Mouse (Mus musculus): ENCODE results near the gene Fads6. TPM values are rescaled to one million over a fixed set of nuclear protein-coding genes. Genes with fewer than 3 reads are reported as not detected.
A peak's percentile ranks its signal among the peaks of the same experiment; 100 is the strongest.

The Fads6 gene
- polyA plus RNA-seq (2016; fragmentation: Nextera tagmentation; extraction: Ambion mirVana), result 0.13 and 0.25 TPM in 2 replicates

DNA sequence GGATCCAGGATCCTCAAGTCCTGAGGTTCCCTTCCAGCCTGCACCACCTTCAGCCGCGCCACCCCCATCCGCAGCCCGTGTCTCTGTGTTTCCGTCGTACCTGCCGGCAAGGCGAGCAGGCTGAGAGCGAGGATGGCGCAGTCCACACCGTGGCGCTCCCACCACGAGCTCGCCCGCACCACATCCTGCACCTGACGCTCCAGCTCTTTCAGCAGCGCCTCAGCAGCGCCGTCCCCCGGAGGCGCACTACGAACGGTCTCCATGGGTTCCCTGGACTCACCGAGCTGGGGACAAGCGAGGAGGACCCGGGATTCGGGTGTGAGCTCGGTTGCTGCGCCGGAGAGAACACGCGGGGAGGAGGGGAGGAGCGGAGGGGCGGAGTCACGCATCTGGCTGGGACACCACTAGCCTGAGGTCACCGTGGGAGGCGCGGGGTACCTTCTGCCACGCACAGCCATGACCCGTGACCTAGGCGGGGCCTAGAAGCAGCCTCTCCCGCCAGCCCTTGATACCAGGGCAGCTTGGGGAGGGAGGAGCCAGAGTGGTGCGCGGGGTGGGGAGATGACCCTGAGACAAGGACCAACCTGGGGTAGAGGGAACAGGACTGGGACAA lies at the start of gene Fads6:
Gene Fads6, minus strand, starts transcription at position 450 of the 613 bp plus-strand sequence.
- H3K4me3 ChIP-seq, result peak within 1 kb of the TSS; percentile 46
- peak within 1 kb of the TSS; percentile 62 for H3K9ac ChIP-seq
- H3K36me3 ChIP-seq, result no peaks in the 10 kb centered on the region
- peaks cover 6% of the 10 kb centered on the region; the same call in 1 of the 2 replicates for H3K4me1 ChIP-seq
- H3K4me2 ChIP-seq (replicated peaks), result peak within 1 kb of the TSS; percentile 90
- peak; percentile 73 for ATAC-seq (ENCODE audit: low FRiP score)
- H3K27ac ChIP-seq, result no peak within 1 kb of the TSS
- H3K27me3 ChIP-seq, result peaks cover 37% of the 10 kb centered on the region
- under 1% methylated on average over 43 of the region's 44 CpGs for WGBS
- H3K9me3 ChIP-seq (replicated peaks), result no peaks in the 10 kb centered on the region

DNA sequence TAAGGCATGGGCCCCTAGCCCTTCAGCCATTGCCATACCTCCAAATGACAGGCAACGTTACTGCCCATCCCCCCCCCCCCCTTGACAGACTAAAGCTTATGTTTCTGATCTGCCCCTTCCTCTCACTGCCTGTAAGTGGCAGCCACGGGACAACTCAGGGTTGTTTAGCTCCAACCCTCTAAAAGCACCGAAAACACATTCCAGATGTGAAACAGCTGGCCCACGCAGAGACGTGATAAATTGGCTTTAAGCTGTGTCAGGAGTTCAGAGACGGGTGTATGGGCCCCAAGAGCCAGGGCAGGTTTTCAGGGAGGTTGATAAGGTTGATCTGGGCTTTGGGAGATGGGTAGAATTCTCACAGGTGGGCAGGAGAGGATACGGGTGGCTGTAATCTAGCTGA lies 48.1 kb upstream of the Fads6 start:
- Histone ChIP-seq H3K4me3 (no peak overlapping the region), H3K9me3 (replicated peaks) (no peaks in the 10 kb centered on the region), H3K4me1 (peaks cover 10% of the 10 kb centered on the region; the same call in 1 of the 2 replicates), H3K27ac (no peak overlapping the region), H3K4me2 (replicated peaks) (no peak overlapping the region), H3K36me3 (peaks cover 17% of the 10 kb centered on the region; the same call in 1 of the 2 replicates), H3K9ac (no peak overlapping the region; the same call in 1 of the 2 replicates), H3K27me3 (peaks cover 38% of the 10 kb centered on the region)
- whole genome bisulfite sequencing, result 36% methylated on average over 7 of the region's 7 CpGs
- no peak for ATAC-seq (ENCODE audit: low FRiP score)

DNA sequence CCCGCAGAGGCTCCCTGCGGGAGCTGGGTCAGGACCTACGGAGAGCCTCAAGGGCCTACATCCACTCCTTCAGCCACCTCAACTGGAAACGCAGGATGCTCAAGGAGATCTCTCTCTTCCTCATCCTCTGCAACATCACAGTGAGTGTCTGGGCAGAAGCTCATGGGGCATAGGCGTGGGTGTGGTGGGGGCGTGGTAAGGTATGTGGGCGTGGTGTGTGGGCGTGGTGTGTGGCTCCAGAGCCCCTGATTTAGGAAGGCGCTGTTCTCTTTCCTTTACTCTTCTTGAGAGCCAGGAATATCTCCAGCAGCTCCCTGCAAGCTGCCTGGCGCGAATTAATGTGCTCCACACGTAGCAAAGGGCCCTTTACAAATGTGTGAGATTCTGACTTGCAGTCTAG lies 47.5 kb upstream of the Fads6 start:
- H3K9ac ChIP-seq, result no peak overlapping the region
- WGBS, result 16% methylated on average over 12 of the region's 12 CpGs
- no peak overlapping the region for H3K4me2 ChIP-seq (replicated peaks)
- no peak overlapping the region for H3K4me3 ChIP-seq
- no peak overlapping the region for H3K27ac ChIP-seq
- ATAC-seq (ENCODE audit: low FRiP score), result no peak
- peaks cover 10% of the 10 kb centered on the region; the same call in 1 of the 2 replicates for H3K4me1 ChIP-seq
- H3K27me3 ChIP-seq, result peaks cover 44% of the 10 kb centered on the region
- no peaks in the 10 kb centered on the region for H3K9me3 ChIP-seq (replicated peaks)
- peaks cover 12% of the 10 kb centered on the region; the same call in 1 of the 2 replicates for H3K36me3 ChIP-seq

DNA sequence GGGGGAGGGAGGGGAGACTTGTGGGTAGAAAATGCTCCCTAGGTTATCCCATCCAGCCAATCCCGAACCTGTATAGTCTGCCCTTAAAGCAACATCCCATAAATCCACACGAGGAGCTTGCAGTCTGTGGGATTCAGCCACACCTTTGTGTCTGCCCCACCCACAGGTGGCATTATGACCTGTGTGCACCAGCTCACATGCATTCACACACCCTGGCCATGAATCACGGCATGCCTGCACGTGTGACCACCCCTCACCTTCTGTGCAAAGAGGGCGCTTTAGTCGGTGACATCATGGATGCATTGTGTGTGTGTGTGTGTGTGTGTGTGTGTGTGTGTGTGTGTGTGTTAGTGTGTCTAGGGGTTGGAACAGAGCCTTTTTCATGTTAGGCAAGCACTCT lies 44.4 kb upstream of the Fads6 start:
- Histone ChIP-seq H3K9ac (no peak overlapping the region), H3K4me3 (no peak overlapping the region), H3K4me2 (replicated peaks) (no peak overlapping the region), H3K4me1 (peaks cover 10% of the 10 kb centered on the region; the same call in 1 of the 2 replicates), H3K27ac (no peak overlapping the region), H3K36me3 (no peaks in the 10 kb centered on the region), H3K27me3 (peaks cover 55% of the 10 kb centered on the region), H3K9me3 (replicated peaks) (no peaks in the 10 kb centered on the region)
- no peak for ATAC-seq (ENCODE audit: low FRiP score)
- WGBS, result 73% methylated on average over 6 of the region's 6 CpGs

DNA sequence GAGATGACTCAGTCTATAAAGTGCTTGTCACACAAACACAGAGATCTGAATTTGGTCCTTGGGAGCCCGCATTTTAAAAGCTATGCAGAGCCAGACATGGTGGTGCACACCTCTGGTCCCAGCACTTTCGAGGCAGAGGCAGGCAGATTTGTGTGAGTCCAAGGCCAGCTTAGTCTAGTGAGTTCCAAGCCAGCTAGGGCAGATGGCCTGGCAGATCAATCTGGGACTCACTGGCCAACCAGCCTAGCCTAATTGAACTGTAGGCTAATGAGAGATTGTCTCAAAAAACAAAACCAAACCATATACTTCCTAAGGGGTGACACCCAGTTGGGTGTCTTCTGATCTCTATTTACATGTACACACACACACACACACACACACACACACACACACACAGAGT lies 43.8 kb upstream of the Fads6 start:
- Histone ChIP-seq H3K9me3 (replicated peaks) (no peaks in the 10 kb centered on the region), H3K27me3 (peaks cover 54% of the 10 kb centered on the region), H3K4me1 (peaks cover 10% of the 10 kb centered on the region; the same call in 1 of the 2 replicates), H3K9ac (no peak overlapping the region), H3K4me3 (no peak overlapping the region), H3K27ac (no peak overlapping the region), H3K36me3 (no peaks in the 10 kb centered on the region), H3K4me2 (replicated peaks) (no peak overlapping the region)
- 74% methylated on average over 2 of the region's 2 CpGs for WGBS
- ATAC-seq (ENCODE audit: low FRiP score), result no peak

DNA sequence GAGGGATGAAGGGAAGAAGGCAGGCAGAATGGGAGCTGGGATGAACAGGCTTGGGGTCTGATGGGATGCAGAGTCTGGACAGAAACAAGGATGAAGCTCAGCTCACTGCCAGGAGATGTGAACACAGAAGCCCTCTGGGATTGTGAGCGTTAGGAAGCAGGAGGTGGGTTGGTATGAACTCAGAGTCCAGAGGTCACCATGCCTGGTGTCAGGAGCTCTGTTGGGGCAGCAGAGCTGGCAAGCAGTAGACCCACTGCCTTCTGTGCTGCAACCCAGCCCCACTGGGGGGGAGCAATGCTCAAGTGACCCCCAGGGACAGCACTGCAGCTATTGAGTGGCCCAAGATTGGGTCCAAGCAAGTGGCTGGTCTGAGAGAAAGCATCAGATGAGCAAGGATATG lies 40.4 kb upstream of the Fads6 start:
- Histone ChIP-seq H3K9ac (no peak overlapping the region), H3K4me2 (replicated peaks) (no peak overlapping the region), H3K27me3 (peaks cover 62% of the 10 kb centered on the region), H3K36me3 (no peaks in the 10 kb centered on the region), H3K4me3 (no peak overlapping the region), H3K4me1 (peaks cover 6% of the 10 kb centered on the region; the same call in 1 of the 2 replicates), H3K9me3 (replicated peaks) (no peaks in the 10 kb centered on the region), H3K27ac (no peak overlapping the region)
- WGBS, result 80% methylated on average over 1 of the region's 1 CpGs
- ATAC-seq (ENCODE audit: low FRiP score), result no peak

DNA sequence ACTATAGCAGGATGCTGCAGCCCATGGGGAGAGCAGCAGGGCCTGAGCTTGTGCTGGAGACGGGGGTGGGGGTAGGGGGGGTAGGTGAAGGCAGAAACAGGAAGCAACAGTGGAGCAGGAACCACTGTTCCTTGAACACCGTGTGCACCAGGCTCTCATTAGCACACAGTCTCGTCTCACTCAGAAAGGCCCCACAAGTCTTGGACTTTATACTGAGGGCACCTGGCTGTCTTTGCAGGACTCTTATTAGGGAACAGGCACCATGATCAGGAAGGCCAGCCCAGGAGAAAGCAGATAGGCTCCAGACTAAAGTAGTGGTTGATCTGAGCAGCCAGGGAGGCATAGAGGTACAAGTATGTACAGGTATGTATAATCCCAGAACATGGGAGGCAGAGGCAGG lies 39.9 kb upstream of the Fads6 start:
- 84% methylated on average over 3 of the region's 3 CpGs for WGBS
- Histone ChIP-seq H3K9me3 (replicated peaks) (no peaks in the 10 kb centered on the region), H3K36me3 (no peaks in the 10 kb centered on the region), H3K4me3 (no peak overlapping the region), H3K4me1 (peaks cover 6% of the 10 kb centered on the region; the same call in 1 of the 2 replicates), H3K27me3 (peaks cover 66% of the 10 kb centered on the region), H3K9ac (no peak overlapping the region), H3K4me2 (replicated peaks) (no peak overlapping the region), H3K27ac (no peak overlapping the region)
- no peak for ATAC-seq (ENCODE audit: low FRiP score)

DNA sequence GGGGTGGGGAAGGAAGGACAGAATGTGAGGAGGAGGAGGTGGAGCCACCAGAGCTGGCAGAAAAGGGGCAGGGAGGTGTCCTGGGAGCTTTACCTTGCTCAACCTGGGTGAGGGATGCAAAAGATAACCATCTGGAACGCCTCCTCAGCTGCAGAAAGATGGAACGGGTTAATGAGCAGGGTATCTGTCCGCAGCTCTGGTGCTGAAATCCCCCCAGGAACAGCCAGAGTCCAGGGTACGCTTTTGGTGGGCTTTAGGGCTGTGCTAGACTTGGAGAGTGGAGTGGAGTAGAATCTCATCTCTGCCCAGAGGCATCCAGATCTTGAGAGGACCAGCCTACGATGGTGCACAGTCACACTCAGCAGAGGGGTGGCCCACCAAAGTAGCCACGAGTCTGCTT lies 38.7 kb upstream of the Fads6 start:
- H3K9ac ChIP-seq, result no peak overlapping the region
- peaks cover 6% of the 10 kb centered on the region; the same call in 1 of the 2 replicates for H3K4me1 ChIP-seq
- 26% methylated on average over 6 of the region's 6 CpGs for WGBS
- H3K4me3 ChIP-seq, result no peak overlapping the region
- no peak for ATAC-seq (ENCODE audit: low FRiP score)
- H3K4me2 ChIP-seq (replicated peaks), result no peak overlapping the region
- H3K36me3 ChIP-seq, result no peaks in the 10 kb centered on the region
- no peak overlapping the region for H3K27ac ChIP-seq
- H3K27me3 ChIP-seq, result peaks cover 70% of the 10 kb centered on the region
- H3K9me3 ChIP-seq (replicated peaks), result no peaks in the 10 kb centered on the region

DNA sequence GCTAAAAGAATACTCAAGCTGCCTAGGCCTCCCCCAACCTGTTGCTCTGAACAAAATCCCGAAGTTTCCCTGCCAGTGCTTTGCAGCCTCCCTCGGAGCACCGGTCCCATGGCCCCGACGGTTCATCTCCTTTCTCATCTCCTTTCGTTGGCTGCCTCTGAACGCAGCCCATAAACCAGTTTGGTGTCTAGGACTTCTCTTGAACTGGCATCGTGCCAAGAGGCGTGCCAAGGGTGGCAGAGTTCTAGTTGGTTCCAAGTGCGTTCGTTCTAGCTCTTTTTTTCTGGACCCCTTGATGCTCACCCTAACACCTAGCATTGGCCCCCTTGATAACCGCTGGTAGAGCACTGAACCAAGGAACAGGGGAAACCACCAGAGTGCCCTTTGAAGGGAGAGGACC lies 37.8 kb upstream of the Fads6 start:
- no peak overlapping the region for H3K9ac ChIP-seq
- no peak overlapping the region for H3K27ac ChIP-seq
- H3K36me3 ChIP-seq, result no peaks in the 10 kb centered on the region
- peak overlapping the region; percentile 49; the same call in 1 of the 2 replicates for H3K4me2 ChIP-seq (replicated peaks)
- peaks cover 6% of the 10 kb centered on the region; the same call in 1 of the 2 replicates for H3K4me1 ChIP-seq
- H3K27me3 ChIP-seq, result peaks cover 64% of the 10 kb centered on the region
- no peak overlapping the region for H3K4me3 ChIP-seq
- 63% methylated on average over 12 of the region's 12 CpGs for WGBS
- H3K9me3 ChIP-seq (replicated peaks), result no peaks in the 10 kb centered on the region
- ATAC-seq (ENCODE audit: low FRiP score), result no peak

DNA sequence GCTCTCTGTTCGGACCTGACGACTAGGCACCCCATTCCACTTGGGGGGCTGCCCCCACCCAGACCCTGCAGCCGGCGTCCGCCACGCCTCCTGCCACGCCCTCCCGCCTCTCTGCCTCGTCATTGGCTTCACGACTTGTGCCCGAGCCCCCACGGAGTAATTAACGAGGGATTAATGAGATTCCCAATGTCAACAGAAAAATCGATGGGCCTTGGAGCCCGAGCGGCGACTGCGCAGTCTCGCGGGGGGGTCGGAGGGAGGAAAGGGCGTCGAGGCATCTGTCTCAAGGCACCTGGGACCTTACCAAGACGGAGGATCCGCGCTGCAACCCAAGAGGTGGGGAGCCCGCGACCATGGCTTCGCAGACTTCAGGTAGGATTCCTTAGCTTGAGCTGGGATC lies 37.1 kb upstream of the Fads6 start, which contains the start of gene Otop3:
Gene Otop3, plus strand, starts transcription at position 201 of the 400 bp plus-strand sequence.
- H3K27me3 ChIP-seq, result peaks cover 66% of the 10 kb centered on the region
- H3K4me2 ChIP-seq (replicated peaks), result peak within 1 kb of the TSS; percentile 49
- no peak for ATAC-seq (ENCODE audit: low FRiP score)
- WGBS, result 3% methylated on average over 29 of the region's 29 CpGs
- no peaks in the 10 kb centered on the region for H3K9me3 ChIP-seq (replicated peaks)
- peak within 1 kb of the TSS; percentile 15; the same call in 1 of the 2 replicates for H3K9ac ChIP-seq
- peak within 1 kb of the TSS; percentile 15 for H3K4me3 ChIP-seq
- H3K36me3 ChIP-seq, result no peaks in the 10 kb centered on the region
- no peak within 1 kb of the TSS for H3K27ac ChIP-seq
- peaks cover 6% of the 10 kb centered on the region; the same call in 1 of the 2 replicates for H3K4me1 ChIP-seq

DNA sequence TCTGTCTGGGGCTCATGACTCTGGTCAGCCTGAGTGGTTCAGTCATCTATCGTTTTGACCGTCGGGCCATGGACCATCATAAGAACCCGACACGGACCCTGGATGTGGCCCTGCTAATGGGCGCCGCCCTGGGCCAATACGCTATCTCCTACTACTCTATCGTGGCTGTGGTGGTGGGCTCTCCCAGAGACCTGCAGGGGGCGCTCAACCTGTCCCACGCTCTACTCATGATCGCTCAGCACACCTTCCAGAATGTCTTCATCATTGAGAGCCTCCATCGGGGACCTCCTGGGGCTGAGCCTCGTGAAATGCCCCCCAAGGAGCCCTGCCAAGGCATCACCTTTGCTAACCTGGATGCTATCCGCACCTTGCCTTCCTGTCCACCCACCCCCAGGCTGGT lies 31.9 kb upstream of the Fads6 start:
- no peak for ATAC-seq (ENCODE audit: low FRiP score)
- H3K27me3 ChIP-seq, result peaks cover 48% of the 10 kb centered on the region
- WGBS, result 73% methylated on average over 15 of the region's 15 CpGs

DNA sequence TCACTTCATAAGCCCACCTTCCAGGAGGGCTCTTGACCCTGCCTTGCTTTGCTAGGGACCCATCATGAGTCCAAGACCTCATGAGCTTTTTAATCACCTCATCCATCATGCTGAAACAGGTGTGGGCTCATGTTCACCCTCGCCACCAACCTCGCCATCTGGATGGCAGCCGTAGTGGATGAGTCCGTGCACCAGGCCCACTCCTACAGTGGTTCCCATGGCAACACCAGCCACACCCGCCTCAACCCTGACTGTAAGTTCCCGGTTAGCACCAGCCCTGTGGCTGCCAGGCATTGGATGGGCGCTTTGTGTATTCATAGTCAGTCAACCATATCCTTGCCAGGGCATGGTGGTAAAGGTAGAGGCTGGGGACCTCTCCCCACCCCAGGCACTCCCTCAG lies 29.3 kb upstream of the Fads6 start:
- Histone ChIP-seq H3K9me3 (replicated peaks) (no peaks in the 10 kb centered on the region), H3K36me3 (no peaks in the 10 kb centered on the region), H3K4me2 (replicated peaks) (no peak overlapping the region), H3K4me3 (no peak overlapping the region), H3K4me1 (peaks cover 8% of the 10 kb centered on the region), H3K27me3 (peaks cover 50% of the 10 kb centered on the region), H3K9ac (no peak overlapping the region), H3K27ac (no peak overlapping the region)
- no peak for ATAC-seq (ENCODE audit: low FRiP score)
- WGBS, result 68% methylated on average over 7 of the region's 7 CpGs

More for the DNA sequence above, 31.9 kb upstream of the Fads6 start:
- no peaks in the 10 kb centered on the region for H3K36me3 ChIP-seq
- H3K4me1 ChIP-seq, result peaks cover under 1% of the 10 kb centered on the region; the same call in 1 of the 2 replicates
- H3K27ac ChIP-seq, result no peak overlapping the region
- no peak overlapping the region for H3K4me3 ChIP-seq
- H3K9me3 ChIP-seq (replicated peaks), result no peaks in the 10 kb centered on the region
- H3K4me2 ChIP-seq (replicated peaks), result no peak overlapping the region
- no peak overlapping the region for H3K9ac ChIP-seq

DNA sequence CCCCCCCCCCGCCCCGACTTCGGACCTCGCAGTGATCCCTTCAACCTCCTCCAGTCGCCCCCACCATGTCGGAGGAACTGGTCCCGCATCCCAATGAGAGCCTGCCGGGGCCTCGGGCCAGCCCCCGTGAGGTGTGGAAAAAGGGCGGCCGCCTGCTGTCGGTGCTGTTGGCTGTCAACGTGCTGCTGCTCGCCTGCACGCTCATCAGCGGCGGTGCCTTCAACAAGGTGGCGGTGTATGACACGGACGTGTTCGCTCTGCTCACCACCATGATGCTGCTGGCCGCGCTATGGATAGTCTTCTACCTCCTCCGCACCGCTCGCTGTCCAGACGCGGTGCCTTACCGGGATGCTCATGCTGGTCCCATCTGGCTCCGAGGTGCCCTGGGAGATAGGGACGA lies 25.9 kb upstream of the Fads6 start:
- H3K4me1 ChIP-seq, result peaks cover 24% of the 10 kb centered on the region
- no peaks in the 10 kb centered on the region for H3K9me3 ChIP-seq (replicated peaks)
- no peak overlapping the region for H3K4me2 ChIP-seq (replicated peaks)
- H3K27me3 ChIP-seq, result peaks cover 76% of the 10 kb centered on the region
- H3K4me3 ChIP-seq, result no peak overlapping the region
- H3K27ac ChIP-seq, result no peak overlapping the region
- no peak for ATAC-seq (ENCODE audit: low FRiP score)
- H3K36me3 ChIP-seq, result no peaks in the 10 kb centered on the region
- WGBS, result 20% methylated on average over 32 of the region's 32 CpGs
- no peak overlapping the region for H3K9ac ChIP-seq
